Mouse (Mus musculus) common myeloid progenitor, adult 5-6 weeks (primary cell): ENCODE measurements around the gene Gm21985. TPM values are rescaled to one million over a fixed set of nuclear protein-coding genes. Genes with fewer than 3 reads are reported as not detected.
A peak's percentile ranks its signal among the peaks of the same experiment; 100 is the strongest.
"Not testable (repeated sequence)": the region's sequence is repeated elsewhere in the genome, so short reads cannot be mapped to it uniquely, and the experiment has no call there.

Source experiments
- ATAC-seq: replicated peaks from 2 replicates; pipeline ENCODE4 v1.8.0; 2016; ENCODE audit warnings: low read depth, mild to moderate bottlenecking, moderate TSS enrichment, inconsistent platforms; ENCODE audit not compliant: poor library complexity, severe bottlenecking
- total RNA-seq: library from RNA; stranded (forward); fragments of 200-1000, 187-1606 nt; gene quantifications from 2 replicates; pipeline ENCODE4 v1.2.3, GENCODE M21; 2017

The Gm21985 gene
- total RNA-seq, 1 experiment from 2014 or later, result not detected

DNA sequence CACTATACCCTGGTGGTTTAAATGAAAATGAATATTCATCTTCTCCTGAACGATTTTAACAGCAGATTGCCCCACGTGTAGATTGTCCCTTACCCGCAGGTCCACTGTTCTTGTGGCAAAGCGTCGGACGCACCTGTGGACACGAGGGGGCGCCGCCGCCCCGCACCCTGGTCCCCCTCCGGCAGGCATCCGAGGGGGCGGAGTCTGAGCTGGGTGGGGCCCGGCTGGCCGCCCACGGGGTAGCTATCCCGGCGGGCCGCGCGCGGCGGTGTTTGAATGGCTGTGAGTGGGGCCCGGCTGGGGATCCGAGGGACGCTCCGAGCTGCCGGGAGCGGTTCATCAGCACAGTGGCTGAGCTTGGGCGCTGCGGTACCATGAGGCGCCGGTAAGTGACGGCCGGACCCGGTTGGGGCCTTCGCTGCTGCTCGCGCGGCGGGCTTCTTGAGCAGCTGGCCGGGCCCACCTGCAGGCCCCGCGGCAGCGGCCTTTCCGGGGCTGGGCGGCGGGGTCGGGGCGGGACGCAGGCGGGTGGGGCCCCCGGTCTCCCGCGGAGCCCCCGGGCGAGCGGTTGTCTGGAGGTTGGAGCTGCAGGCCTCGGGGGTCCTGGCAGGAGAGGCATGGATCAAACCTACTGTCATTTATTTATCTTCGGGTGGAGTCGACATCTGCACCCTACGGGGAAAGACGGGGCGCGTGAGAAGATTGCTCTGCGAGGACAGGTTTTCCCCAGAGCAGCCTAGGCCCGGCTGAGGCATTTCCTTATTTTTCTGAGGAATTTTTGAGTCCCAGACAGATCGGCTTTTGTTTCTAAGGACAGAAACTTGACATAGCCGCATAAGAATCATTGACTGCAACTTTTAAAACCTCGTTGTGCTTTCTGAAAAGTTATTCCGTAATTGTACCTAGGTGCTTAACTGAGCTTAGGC is 113.1 kb downstream of the Gm21985 start, which contains the start of gene Katnbl1:
Katnbl1 (plus strand) TSS at position 239 of the 926 bp plus-strand sequence.
- ATAC-seq, result peak; percentile 91

DNA sequence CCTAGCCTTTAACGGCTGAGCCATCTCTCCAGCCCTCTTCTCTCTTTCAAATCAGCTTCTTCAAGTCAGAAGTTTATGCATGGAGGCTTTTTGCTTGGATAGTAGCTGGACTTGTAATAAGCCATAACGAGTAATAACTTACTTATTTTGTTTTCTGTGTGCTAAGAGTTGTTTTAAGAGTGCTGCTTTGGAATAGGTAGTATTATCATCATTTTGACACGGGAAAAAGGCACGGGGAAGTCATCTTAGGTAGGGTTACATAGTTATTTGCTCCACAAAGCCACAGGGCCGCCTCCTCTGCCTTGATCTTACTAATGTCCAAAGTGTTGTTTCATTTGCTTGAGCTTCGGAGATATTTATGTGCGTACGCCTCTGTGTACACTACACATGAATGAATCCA is 114.0 kb downstream of the Gm21985 start:
- no peak for ATAC-seq

DNA sequence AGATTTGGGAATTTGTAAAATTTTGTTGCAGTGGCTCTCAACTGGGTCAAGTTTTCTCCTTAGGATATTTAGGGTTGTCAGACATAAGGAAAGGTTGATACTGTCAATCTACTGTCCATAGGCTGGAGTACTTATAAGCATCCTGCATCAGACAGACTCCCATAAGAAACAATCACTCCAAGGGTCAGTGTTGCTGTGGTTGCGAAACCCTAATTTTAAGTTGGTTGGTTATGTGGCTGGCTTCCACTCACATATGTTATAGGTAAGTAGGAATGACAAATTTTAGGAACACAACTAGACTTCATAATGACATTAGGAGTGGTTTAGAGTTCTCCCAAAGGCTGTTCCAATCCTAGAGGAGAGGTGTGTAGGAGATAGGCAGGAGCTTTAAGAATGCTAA is 115.1 kb downstream of the Gm21985 start:
- no peak for ATAC-seq

DNA sequence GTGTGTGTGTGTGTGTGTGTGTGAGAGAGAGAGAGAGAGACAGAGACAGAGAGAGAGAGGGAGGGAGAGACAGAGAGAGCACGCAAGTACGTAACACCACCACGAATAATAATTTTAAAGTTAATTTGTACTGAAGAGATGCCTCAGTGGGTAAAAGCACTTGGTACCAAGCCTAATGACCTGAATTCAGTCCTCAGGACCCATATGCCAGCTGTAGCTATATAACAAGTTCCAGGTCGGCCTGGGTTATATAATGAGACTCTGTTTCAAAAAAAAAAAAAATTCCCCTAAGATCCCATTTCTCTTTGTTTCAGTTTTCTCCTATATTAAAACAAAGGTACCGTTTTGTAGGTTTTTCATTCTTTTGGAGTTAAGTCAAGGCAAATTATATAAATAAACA is 124.7 kb downstream of the Gm21985 start:
- no peak for ATAC-seq

DNA sequence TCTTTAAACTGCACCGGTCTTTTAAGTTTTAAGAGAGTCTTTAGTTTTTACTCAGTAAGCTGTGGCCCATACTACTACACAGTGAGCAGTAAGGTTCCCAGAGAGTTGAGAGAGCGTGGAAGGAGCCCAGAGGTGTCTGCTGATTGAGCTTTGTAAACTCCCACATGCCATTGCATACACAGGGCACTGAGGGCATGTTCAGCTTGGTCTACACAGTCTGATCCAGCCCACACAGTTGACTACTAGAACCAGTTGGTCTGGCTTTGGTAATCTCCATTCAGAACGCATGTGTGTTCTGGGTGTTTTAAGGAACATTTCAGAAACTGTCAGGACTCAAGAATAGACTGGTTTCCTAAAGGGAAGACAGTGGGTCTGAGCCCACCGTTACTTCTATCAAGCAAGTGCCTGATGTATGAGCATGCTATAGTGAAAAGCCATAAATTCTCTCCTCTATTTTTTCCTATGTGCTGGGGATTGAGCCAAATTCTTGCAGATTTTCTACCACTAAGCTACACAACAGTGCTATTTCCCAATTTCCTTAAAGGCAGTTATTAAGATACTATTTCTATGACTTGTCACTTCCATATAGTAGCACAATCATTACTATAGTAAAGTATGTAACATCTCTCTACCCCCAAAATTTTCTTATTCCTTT is 125.4 kb downstream of the Gm21985 start:
- ATAC-seq, result peak; percentile 24; the same call in 1 of the 2 replicates

DNA sequence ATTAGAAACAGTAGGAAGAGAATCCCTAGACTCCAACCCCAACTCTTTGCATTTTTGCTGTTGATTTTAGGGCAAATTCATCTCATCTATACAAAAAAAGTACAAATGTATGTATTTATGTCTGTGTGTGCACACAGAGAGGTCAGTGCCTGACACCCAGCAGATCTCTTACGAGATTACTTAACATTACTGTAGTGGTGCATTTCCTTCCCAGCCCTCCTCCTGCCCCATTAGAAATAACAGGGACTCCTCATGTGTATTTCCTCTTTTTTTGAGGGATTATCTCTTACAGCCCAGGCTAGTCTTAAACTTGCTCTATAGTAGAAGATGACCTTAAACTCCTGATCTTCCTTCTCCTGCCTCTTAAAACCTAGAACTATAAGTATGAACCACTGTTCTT is 126.6 kb downstream of the Gm21985 start:
- no peak; the same call in 1 of the 2 replicates for ATAC-seq

DNA sequence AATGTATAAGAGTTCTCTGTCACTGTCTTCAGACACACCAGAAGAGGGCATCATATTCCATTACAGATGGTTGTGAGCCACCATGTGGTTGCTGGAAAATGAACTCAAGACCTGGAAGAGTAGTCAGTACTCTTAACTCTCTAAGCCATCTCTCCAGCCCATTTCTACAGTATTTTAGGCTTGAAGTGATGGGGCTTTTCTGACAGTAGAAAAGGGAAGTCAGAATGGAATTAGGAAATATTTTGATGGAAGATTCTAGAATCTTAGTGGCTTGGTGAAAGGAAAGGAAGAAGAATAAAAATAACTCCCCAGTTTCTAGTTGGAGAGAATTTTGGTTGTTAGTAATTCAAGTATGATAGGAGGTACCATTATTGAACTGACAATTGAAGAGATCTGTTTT is 127.8 kb downstream of the Gm21985 start:
- ATAC-seq, result peak; percentile 37

DNA sequence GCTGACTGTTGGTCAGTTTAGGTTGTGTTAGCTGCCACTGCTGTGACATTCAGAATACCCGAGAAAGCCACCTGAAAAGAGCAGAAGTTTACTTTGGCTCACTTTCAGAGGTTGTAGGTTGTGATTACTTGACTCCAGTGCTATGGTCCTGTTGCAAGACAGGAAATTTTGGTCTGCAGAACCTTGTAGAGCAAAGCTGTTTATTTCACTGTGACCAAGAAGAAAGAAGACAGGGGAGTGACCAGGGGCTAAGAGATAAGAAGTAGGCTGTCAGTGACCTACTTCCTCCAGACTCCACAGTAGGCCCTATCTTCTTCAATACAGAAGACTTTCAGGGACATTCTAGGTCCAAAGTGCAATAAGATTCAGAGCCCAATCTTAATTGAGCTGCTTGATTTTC is 130.5 kb downstream of the Gm21985 start:
- peak; percentile 86 for ATAC-seq

DNA sequence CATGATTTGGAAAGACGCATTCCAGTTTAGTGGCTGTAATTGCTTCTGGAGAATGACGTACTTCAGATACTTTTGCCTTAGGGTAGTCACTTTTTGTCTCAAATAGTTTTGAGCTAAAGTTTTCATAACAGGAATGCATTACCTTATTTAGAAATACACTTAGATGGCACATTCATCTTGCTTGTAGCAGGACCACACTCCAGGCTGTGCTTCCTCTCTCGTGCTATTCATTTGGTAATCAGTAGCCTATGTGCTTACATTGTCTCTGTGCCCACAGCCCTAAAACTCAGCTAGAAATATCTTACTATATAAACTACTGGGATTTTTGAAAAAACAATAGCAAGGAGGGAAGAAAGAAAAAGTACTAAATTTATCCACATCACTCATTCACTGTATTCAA is 140.9 kb downstream of the Gm21985 start:
- no peak for ATAC-seq

DNA sequence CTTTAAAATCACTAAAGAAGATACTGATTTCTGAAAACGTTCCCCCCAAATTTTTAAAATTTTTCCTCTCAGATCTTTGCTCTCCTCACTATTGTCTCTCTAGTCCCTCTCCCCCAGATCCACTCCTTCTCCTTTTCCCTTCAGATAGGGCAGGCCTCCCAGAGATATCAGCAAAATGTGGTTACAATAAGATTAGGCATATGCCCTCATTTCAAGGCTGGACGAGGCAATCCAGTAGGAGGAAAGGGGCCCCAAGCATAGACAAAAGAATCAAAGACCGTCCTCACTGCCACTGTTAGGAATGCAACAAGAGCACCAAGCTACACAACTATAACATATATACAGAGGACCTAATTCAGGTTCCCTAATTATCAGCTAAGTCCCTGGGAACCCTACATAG is 159.2 kb downstream of the Gm21985 start:
- ATAC-seq, result no peak

DNA sequence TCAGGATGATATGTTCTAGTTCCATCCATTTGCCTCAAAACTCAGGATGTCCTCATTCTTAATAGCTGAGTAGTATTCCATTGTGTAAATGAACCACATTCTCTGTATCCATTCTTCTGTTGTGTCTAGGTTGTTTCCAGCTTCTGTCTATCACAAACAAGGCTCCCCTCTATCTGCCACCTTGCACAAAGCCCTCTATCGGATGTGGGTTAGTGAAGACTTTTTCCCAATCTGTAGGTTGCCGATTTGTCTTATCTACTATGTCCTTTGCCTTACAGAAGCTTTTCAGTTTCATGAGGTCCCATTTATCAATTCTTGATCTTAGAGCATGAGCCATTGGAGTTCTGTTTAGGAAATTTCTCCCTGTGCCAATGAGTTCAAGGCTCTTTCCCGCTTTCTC is 162.4 kb downstream of the Gm21985 start:
- not testable (repeated sequence) for ATAC-seq

DNA sequence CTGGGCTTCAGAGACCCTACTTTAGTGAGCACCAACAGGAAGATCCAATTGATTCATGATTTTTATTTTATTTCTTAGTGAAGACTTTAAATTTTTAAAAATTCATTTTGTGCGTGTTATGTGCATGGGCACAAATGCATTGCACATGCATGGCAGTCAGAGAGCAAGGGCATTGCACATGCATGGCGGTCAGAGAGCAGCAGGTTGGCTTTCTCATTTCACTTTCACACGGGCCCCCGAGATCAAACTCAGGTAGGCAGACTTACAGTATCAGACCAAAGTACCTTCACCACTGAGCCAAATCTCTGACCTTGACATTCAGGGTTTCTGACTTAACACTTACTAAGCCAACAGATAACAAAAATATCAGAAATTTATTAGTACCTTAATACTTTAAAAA is 163.6 kb downstream of the Gm21985 start:
- no peak for ATAC-seq

DNA sequence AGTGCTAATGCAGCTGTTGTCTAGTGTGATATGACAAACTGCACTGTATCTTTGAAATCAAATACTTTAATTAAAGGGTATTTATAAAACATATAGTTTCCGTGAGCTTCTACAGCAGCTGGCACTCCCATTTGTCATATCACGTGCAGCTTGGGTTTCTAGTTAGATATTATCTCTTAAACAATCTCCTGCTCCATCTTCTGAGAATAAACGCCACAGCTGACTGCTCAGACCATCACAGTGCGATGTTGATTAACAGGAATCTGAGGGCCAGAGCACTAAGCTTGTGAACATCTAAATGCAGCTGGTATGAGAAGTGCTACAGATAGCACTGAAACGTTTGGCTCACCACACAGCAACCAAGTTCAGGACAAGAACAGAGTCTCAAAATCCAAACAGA is 164.3 kb downstream of the Gm21985 start:
- ATAC-seq, result no peak

DNA sequence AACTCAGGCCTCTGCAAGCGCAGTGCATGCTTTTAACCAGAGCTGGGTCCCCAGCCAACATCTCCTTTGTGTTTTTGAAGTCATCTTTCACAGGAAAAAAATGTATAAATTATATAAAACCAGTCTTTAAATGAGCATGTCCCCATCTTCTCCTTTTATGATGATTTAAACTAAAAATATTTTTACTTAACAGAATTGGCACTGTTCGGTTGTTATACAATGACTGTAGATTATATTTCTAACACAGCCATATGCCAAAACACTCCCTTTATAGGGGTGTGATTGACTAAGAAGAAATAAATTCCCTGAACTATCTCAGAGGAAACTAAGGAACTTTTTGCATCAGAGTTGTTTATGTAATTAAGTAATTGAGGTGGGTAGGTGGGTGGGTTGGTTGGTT is 166.4 kb downstream of the Gm21985 start:
- no peak for ATAC-seq

DNA sequence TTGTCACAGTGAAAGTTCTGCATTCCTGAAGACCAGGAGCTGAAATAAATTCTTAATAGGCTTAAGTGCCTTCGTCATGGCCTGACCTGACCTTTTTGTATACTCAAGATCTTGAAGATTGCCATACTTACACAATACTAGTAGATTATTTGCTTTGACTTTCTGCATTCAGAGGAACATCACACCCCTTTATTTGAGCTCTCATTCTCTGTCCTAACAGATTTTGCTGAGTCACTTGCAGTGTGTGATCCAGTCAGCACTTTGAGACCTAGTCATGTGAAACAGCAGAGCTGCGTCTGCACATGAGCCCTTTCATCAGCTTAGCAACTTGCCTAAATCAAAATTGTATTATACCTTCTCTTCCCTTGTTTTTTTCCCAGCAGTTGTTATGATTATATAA is 167.2 kb downstream of the Gm21985 start:
- 0 out of 2 replicates have a peak, but pooled peaks have one; percentile 36 for ATAC-seq

DNA sequence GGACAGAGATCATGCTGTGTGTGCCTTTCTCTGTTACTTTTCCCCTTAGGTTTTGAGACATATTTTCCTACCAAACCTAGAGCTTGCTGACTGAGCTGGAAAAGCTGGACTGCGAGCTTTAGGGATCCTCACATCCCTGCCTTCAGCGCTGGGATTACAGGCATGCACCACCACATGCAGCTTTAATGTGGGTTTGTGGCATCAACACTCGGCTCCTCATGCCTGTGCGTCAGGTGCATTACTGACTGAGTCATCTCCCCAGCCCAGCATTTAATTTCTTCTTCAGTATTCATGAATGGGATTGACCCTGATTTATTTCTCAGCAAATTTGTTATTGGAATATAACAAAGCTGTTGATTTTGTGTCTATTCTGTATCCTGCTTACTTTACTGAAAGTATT is 170.2 kb downstream of the Gm21985 start:
- ATAC-seq, result no peak

DNA sequence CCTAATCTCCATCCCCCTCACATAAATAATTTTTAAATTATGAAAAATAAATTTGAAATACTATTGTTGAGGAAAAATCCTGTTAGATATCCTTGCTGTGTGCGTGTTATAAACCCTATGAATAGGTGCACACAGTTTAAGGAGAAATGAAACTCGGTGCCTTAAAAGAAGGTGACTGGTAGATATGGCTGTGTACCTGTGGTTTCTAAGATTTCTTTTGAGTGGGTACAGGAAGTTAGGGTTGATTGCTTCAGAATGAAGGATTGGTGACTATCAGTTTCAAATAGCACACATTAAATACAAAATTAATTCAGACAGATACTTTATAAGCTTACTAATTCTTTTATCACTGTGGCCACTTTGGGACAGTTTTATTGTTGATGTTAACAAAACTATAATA is 171.5 kb downstream of the Gm21985 start:
- ATAC-seq, result no peak

DNA sequence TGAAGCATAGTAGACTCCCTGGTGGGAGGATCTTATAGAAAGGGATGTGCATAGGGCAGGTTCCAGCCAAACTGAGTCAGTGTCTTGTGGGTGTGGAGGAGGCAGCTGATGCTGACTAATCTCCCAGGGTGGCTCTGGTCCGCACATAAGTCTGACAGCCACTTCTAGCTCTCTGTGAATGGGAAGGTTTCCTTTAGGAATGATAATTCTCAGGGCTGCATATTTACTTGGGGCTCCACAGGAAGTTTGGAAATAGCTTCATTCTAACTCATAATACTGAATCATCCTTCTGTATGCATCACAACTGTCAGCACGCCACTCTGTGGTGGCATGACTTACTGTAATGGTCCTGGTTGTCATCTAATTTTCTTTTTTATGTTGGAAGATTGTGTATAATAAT is 177.4 kb downstream of the Gm21985 start:
- no peak for ATAC-seq

DNA sequence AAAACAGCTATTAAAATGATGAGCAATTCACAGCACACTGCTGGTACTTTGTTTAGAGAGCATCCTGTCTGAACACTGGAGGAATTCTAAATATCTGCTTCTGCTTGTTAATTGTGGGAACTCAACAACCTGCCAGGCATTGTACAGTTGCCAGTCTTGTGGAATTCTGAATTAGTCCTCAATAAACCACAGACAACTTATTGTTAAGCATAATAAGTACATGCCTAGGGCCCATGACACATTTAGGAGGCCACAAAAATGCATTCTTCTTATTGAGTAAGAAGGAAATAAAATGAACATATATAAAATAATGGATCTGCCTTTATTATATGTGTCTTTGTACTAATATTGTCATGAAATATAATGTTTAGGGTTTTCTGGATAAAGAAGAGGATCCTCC is 179.4 kb downstream of the Gm21985 start:
- no peak for ATAC-seq

DNA sequence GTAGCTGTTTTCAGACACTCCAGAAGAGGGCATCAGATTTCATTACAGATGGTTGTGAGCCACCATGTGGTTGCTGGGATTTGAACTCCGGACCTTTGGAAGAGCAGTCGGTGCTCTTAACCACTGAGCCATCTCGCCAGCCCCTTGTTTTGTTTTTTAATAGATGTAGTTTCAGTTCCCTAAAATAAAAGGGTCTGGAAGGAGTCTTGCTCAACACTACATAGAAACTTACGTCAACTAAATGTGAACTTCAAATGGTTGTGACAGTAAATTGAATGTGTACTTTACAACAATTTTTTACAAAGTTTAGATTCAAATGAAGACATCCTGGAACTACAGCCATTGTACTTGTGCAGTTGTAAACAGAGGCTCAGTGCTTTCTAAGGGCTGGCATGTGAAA is 181.9 kb downstream of the Gm21985 start:
- peak; percentile 77 for ATAC-seq

DNA sequence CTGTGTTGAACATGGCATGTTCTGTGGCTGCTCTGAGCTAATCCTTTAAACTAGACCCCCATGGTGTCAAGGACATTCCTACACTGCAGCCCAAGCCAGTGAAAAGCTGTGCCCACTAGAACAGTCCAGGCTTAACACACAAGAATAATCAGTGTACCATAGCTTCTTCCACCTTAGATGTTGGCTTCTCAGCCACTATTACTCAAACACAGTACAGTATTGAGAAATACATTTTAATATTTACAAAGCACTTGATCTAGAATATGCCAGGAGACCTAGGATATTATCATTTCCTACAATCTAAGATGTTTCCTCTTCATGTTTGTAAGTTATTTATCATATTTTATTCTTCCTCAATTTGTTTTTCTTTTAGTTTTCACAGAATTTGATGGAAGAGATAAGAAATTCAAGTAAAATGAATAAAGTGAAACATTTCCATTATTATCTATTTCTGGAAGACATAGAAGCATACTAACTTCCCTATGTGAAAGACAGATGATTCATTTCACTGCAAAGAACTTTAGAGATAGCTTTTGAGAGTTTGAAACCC is 182.5 kb downstream of the Gm21985 start:
- ATAC-seq, result peak; percentile 19; the same call in 1 of the 2 replicates
